Mouse (Mus musculus) lung, embryonic 14.5 days (tissue): ENCODE results near the gene Apol6. TPM values are rescaled to one million over a fixed set of nuclear protein-coding genes. Genes with fewer than 3 reads are reported as not detected.

Experiments
- ATAC-seq: fragments of 200-750 bp; cut with Nextera tagmentation; 2 replicates; pipeline ENCODE4 v1.8.0; 2017; ENCODE audit warnings: mild to moderate bottlenecking, moderate TSS enrichment, moderate library complexity; ENCODE audit not compliant: insufficient read depth
- DNase-seq: peaks from one replicate; pipeline ENCODE4 v3.0.0-alpha.2; 2015
- H3K27ac ChIP-seq: fragments of 300-500 bp; sonication (generic); 2 replicates; pipeline ENCODE4 v1.5.1; 2014; ENCODE audit warnings: low read depth, mild to moderate bottlenecking, moderate library complexity
- H3K27me3 ChIP-seq: fragments of 300-500 bp; sonication (generic); 2 replicates; pipeline ENCODE4 v1.6.1; 2014; ENCODE audit warnings: low read length, control low read depth; ENCODE audit not compliant: insufficient read depth
- H3K36me3 ChIP-seq: fragments of 300-500 bp; sonication (generic); 2 replicates; pipeline ENCODE4 v1.6.1; 2014; ENCODE audit warnings: control low read depth; ENCODE audit not compliant: insufficient read depth
- H3K4me1 ChIP-seq: fragments of 300-500 bp; sonication (generic); 2 replicates; pipeline ENCODE4 v1.6.1; 2014; ENCODE audit warnings: antibody characterized with exemption, control low read depth; ENCODE audit not compliant: insufficient read depth
- H3K4me2 ChIP-seq: fragments of 300-500 bp; sonication (generic); 2 replicates; pipeline ENCODE4 v1.6.1; 2014; ENCODE audit warnings: mild to moderate bottlenecking
- H3K4me3 ChIP-seq: fragments of 300-500 bp; sonication (generic); 2 replicates; pipeline ENCODE4 v1.5.1; 2014; ENCODE audit warnings: low read depth, low read length
- H3K9ac ChIP-seq: fragments of 300-500 bp; sonication (generic); 2 replicates; pipeline ENCODE4 v1.6.1; 2014
- H3K9me3 ChIP-seq: fragments of 300-500 bp; sonication (generic); 2 replicates; pipeline ENCODE4 v1.6.1; 2016; ENCODE audit warnings: low read depth, low read length, control low read depth
- CTCF ChIP-seq: IDR thresholded peaks from 2 replicates; pipeline ENCODE4 v1.5.1; 2016; ENCODE audit warnings: antibody characterized with exemption, low read depth
- WGBS: fragments of 180-500 bp; shearing (Covaris S2); extraction: QIAGEN DNeasy Blood & Tissue Kit; methylation state at CpG from one replicate; pipeline ENCODE4 v1.1.7; 2014; 5-methylcytosine and 5-hydroxymethylcytosine counted together
- polyA plus RNA-seq: library from polyadenylated mRNA; unstranded; fragments of >200 nt; fragmentation: Nextera tagmentation; extraction: Ambion mirVana; gene quantifications from 2 replicates; pipeline ENCODE4 v1.2.1, GENCODE M21; 2014

Gene Apol6
- 0.09 and 0.12 TPM in 2 replicates for polyA plus RNA-seq

- Histone ChIP-seq H3K27ac (no peak within 1 kb of the TSS), H3K4me1 (no peaks in the 10 kb centered on the region), H3K9me3 (no peaks in the 10 kb centered on the region), H3K9ac (no peak within 1 kb of the TSS), H3K4me2 (no peak within 1 kb of the TSS), H3K36me3 (no peaks in the 10 kb centered on the region), H3K27me3 (no peaks in the 10 kb centered on the region), H3K4me3 (no peak within 1 kb of the TSS)
- no peak for TF ChIP-seq CTCF
- ATAC-seq: no peak
- 78% methylated on average over 12 of the region's 12 CpGs for WGBS
- DNase-seq: no peak
Observed at GRCm38 (mm10) chr15:77044597-77045320, at the start of gene Apol6. Apol6 (plus strand) TSS chr15:77044729.

- H3K4me3 ChIP-seq: no peak overlapping the region
- no peaks in the 10 kb centered on the region for H3K27me3 ChIP-seq
- no peaks in the 10 kb centered on the region for H3K4me1 ChIP-seq
- ATAC-seq: no peak
- H3K9ac ChIP-seq: no peak overlapping the region
- no peaks in the 10 kb centered on the region for H3K36me3 ChIP-seq
- WGBS: 71% methylated on average over 2 of the region's 2 CpGs
- DNase-seq: no peak
- no peak for TF ChIP-seq CTCF
- H3K4me2 ChIP-seq: no peak overlapping the region
- H3K9me3 ChIP-seq: no peaks in the 10 kb centered on the region
- H3K27ac ChIP-seq: no peak overlapping the region
Observed at GRCm38 (mm10) chr15:76998048-76998447, 46.5 kb upstream of the Apol6 start.

DNA sequence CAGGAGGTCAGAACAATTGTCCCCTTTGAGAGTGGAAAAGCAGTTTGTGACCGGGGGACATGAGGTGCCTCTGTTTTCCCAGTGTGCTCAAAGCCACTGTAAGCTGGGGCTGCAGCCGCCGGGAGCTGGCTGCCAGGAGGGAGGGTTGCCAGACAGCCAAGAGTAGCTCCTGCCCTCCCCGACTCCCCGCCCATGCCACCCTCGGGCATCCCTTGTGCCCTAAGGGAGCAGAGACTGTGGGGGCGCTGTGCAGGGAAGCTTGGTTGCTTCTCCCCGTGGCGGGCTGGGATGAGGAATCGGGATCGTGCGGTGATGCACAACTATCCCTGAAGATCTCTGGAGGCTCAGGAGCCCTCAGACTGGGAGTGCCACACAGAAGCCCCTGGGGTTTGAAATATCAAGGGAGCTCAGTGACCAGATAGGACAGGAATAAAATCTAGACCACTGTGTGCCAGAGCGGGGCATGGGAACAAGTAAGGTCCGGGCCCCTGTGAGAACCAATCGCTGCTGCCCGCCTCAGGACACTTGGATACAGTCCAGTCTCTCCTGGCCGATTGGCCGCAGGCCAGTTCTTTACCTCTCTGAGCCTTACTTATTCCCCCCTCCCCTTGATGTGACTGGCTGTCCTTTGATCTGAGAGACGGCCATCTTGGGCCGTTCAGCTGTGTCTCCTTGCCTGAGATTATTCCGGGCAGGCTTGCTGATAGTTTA is 45.5 kb upstream of the Apol6 start:
- Histone ChIP-seq H3K27ac (no peak overlapping the region), H3K4me1 (no peaks in the 10 kb centered on the region), H3K36me3 (no peaks in the 10 kb centered on the region), H3K4me2 (peak overlapping the region; percentile 5; the same call in 1 of the 2 replicates), H3K4me3 (no peak overlapping the region), H3K27me3 (no peaks in the 10 kb centered on the region), H3K9me3 (no peaks in the 10 kb centered on the region), H3K9ac (no peak overlapping the region)
- ATAC-seq: no peak
- no peak for DNase-seq
- WGBS: 42% methylated on average over 21 of the region's 21 CpGs
- peak; percentile 26; the same call in 1 of the 2 replicates for TF ChIP-seq CTCF

DNA sequence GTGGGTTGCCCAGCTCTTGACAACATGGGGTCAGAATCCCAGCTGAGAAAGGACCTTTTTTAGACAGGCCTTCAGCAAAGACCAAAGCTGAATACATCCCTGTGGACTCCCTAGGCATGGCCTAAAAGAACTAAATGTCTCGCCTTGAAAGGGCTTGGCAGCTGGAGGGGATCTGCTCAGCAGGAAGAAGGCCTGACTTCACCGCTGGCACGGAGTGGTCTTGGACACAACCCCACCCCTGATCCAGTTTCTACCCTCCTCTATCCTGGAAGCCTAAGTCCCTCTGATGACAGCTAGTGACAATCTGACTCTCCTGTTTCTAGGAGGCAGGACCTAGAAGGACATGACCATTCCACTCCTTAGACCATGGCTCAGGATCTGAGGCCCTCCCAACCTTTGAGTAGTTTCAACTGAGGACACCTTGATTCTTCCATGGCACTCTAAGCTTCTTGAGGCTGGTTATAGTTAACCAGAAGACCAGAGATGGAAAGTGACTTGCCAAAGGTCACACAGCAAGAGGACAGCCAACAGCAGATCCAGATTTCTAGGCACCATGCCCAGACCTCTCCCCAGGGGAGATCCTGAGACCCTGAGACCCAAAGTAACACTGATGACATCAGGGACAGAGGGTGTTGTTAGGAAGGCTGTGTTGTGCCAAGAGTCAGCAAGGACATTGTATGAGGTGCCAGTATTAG is 41.2 kb upstream of the Apol6 start:
- Histone ChIP-seq H3K9me3 (no peaks in the 10 kb centered on the region), H3K27ac (no peak overlapping the region), H3K4me3 (no peak overlapping the region), H3K27me3 (no peaks in the 10 kb centered on the region), H3K36me3 (no peaks in the 10 kb centered on the region), H3K4me1 (no peaks in the 10 kb centered on the region), H3K4me2 (no peak overlapping the region), H3K9ac (no peak overlapping the region)
- no peak for DNase-seq
- 90% methylated on average over 3 of the region's 3 CpGs for WGBS
- no peak for TF ChIP-seq CTCF
- ATAC-seq: no peak

- H3K4me2 ChIP-seq: no peak overlapping the region
- no peaks in the 10 kb centered on the region for H3K4me1 ChIP-seq
- peak; percentile 78 for DNase-seq
- ATAC-seq: no peak; the same call in 1 of the 2 replicates
- H3K4me3 ChIP-seq: no peak overlapping the region
- TF ChIP-seq CTCF: peak; percentile 93
- H3K27ac ChIP-seq: no peak overlapping the region
- no peaks in the 10 kb centered on the region for H3K36me3 ChIP-seq
- no peak overlapping the region for H3K9ac ChIP-seq
- no peaks in the 10 kb centered on the region for H3K27me3 ChIP-seq
- WGBS: 11% methylated on average over 3 of the region's 3 CpGs
- no peaks in the 10 kb centered on the region for H3K9me3 ChIP-seq
Observed at GRCm38 (mm10) chr15:77003868-77004215, 40.7 kb upstream of the Apol6 start.

DNA sequence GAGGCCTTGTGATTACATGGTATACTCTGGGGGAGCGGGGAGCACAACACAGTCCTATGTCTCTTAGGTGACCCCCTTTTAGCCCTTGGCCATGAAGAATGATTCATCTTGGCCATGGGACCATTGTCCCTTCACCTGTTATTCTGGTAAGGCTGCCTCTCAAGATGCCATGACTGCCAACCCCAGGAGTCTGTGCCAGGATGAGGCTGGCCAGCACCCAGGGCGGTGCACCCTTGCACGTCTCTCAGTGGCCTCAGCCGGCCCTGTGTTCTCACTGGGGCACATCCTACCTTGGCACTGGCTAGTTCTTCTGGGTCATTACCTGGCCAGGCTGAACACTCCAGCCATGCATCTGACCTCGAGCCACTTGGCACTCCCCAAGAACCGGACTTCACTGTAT is 35.7 kb upstream of the Apol6 start:
- Histone ChIP-seq H3K4me1 (peaks cover 4% of the 10 kb centered on the region), H3K27ac (no peak overlapping the region), H3K27me3 (no peaks in the 10 kb centered on the region), H3K9me3 (no peaks in the 10 kb centered on the region), H3K4me3 (no peak overlapping the region), H3K9ac (no peak overlapping the region), H3K4me2 (no peak overlapping the region), H3K36me3 (no peaks in the 10 kb centered on the region)
- ATAC-seq: no peak
- no peak for DNase-seq
- TF ChIP-seq CTCF: no peak
- WGBS: 91% methylated on average over 6 of the region's 6 CpGs

DNA sequence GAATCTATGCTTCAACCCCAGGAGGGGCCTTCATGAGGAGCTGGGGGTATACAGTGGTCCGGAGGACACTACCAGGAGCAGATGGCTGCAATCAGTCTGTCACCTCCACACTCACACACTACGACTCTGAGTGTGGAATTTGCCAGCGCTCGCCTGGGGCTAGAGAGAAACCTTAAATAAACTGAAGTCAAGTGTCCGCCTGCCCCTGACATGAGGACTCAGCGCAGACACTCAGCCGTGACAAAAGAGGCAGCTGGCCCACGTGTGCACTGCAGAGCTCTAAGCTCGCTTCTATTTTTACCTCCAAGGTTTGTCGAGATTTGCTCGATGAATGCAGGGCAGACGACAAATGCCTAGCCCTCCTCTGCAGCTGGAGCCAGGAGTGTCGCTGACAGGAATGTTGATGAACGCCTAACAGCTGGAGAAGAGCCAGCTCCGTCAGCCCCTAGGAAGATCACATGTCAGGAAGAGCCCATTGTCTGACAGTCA is 30.7 kb upstream of the Apol6 start:
- Histone ChIP-seq H3K9me3 (no peaks in the 10 kb centered on the region), H3K27ac (peak overlapping the region; percentile 67; the same call in 1 of the 2 replicates), H3K36me3 (no peaks in the 10 kb centered on the region), H3K27me3 (no peaks in the 10 kb centered on the region), H3K4me3 (no peak overlapping the region), H3K4me2 (peak overlapping the region; percentile 52), H3K4me1 (peaks cover 16% of the 10 kb centered on the region), H3K9ac (peak overlapping the region; percentile 20; the same call in 1 of the 2 replicates)
- peak; percentile 89 for ATAC-seq
- TF ChIP-seq CTCF: no peak
- peak; percentile 89 for DNase-seq
- WGBS: 0% methylated on average over 15 of the region's 15 CpGs
